In the genomic region with DNA sequence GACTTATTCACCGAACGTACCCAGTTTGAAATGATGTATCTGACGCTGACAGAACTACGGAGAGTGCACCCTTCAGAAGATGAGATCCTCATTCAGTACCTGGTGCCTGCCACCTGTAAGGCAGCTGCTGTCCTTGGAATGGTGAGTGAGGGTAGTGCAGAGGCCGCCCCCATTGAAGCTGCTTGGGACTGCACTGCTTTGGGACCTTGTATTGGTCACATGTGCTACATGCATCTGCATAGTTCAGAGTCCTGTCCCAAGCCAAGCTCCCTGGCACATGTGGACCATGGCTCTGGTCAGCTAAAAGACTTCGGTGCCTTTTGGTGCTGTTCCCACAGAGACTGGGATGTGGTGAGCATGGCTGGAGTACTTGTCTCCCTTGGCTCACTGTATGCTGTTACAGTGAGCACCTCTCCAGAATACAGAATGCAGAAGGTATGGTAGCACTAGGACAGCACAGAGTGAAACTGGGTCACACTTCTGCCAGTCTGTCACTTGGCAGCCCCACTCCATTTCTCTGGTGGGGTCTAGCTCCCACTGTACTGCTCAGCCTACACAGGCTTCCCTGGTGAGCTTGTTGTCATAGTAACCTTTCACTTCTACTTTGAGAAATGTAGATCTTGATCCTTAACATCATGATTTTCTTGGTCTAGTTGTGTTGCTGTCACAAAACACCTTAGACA, we compare ENCODE assay signal across 31 mouse cellular contexts. TPM values are rescaled to one million over a fixed set of nuclear protein-coding genes. Genes with fewer than 3 reads are reported as not detected.
A peak's percentile ranks its signal among the peaks of the same experiment; 100 is the strongest.
DNase-seq lines count a peak whose midpoint lies in the region; ATAC-seq and TF ChIP-seq lines count a peak whose summit lies in the region.
"Had no signal": no experiment of that assay in that cellular context is flagged by ENCODE, and none has a peak within 500 bp of the region (broad histone marks: within the 10 kb centered on the region; RNA-seq: fewer than 3 reads in every experiment).

No protein-coding gene starts in this region.

- ATAC-seq in frontal cortex, adult (ENCODE audit: low TSS enrichment), result peak; percentile 53; the same call in 1 of the 2 replicates
- no peak for ATAC-seq in midbrain, embryonic 14.5 days (ENCODE audit: low FRiP score, low TSS enrichment)
- ATAC-seq: forebrain, embryonic 15.5 days; inflammation-experienced regulatory T-cells, adult 6 months; Patski had no signal

- H3K4me3 ChIP-seq in layer of hippocampus, adult 2 months, result no peak overlapping the region
- no peak overlapping the region for H3K4me3 ChIP-seq in midbrain, embryonic 14.5 days (replicated peaks; ENCODE audit: low read depth, low read length)
- no peak overlapping the region for H3K4me3 ChIP-seq in midbrain, embryonic 10.5 days
- H3K4me3 ChIP-seq in testis, adult 2 months (ENCODE audit: control insufficient read depth, low read depth, low read length), result no peak overlapping the region
- H3K4me3 ChIP-seq: embryonic facial prominence, embryonic 12.5 days; embryonic facial prominence, embryonic 15.5 days; forebrain, embryonic 12.5 days; forebrain, embryonic 15.5 days; heart, embryonic 12.5 days; heart, embryonic 15.5 days; hindbrain, embryonic 10.5 days; hindbrain, embryonic 15.5 days had no signal

- H3K9ac ChIP-seq in midbrain, embryonic 14.5 days (replicated peaks; ENCODE audit: low read length), result 0 out of 2 replicates have a peak overlapping the region, but pooled peaks have one; percentile 23
- H3K9ac ChIP-seq: embryonic facial prominence, embryonic 12.5 days; embryonic facial prominence, embryonic 15.5 days; forebrain, embryonic 12.5 days; forebrain, embryonic 15.5 days; heart, embryonic 12.5 days; heart, embryonic 15.5 days; hindbrain, embryonic 15.5 days had no signal

- no peak for TF ChIP-seq CTCF in layer of hippocampus, adult 2 months (conservative IDR thresholded peaks at IDR 0.05)
- TF ChIP-seq CTCF in testis, adult 2 months (IDR thresholded peaks at IDR 0.05; ENCODE audit: control insufficient read depth, insufficient read depth, insufficient replicate concordance, low read depth, low read length), result 0 out of 2 replicates have a peak, but pooled peaks have one; percentile 4

- no peak for DNase-seq in frontal cortex, postnatal 14 days (ENCODE audit: low spot score in 2 of 2)
- DNase-seq in layer of hippocampus, adult 2 months (ENCODE audit: low spot score in 2 of 2), result no peak
- DNase-seq in layer of hippocampus, adult 9-11 months, result no peak
- no peak for DNase-seq in midbrain, embryonic 14.5 days
- DNase-seq in midbrain, embryonic 10.5 days (ENCODE audit: low spot score), result no peak
- DNase-seq in testis, postnatal 10 days (ENCODE audit: low spot score), result no peak
- DNase-seq: adrenal gland, postnatal 10 days; adrenal gland, postnatal 36 days; B cell, adult 2 months; cerebellum, adult 11 months; cerebellum, adult 2 months; cerebellum, adult 9-11 months; cerebellum, postnatal 25 days; gastrocnemius, postnatal 25 days; heart, adult 18-20 months; heart, postnatal 10 days; heart, postnatal 36 days had no signal

- no peak for TF ChIP-seq POLR2A in testis, adult 2 months (IDR thresholded peaks at IDR 0.05; ENCODE audit: control insufficient read depth, low read depth, low read length)

- WGBS in midbrain, embryonic 14.5 days, result 97% methylated on average over 6 of the region's 6 CpGs
- WGBS in midbrain, embryonic 10.5 days, result 97% methylated on average over 6 of the region's 6 CpGs

- peak overlapping the region; percentile 51; the same call in 1 of the 2 replicates for H3K27ac ChIP-seq in layer of hippocampus, adult 2 months
- no peak overlapping the region for H3K27ac ChIP-seq in midbrain, embryonic 14.5 days (replicated peaks; ENCODE audit: low read depth, low read length)
- H3K27ac ChIP-seq in midbrain, embryonic 10.5 days (replicated peaks), result no peak overlapping the region
- no peak overlapping the region for H3K27ac ChIP-seq in testis, adult 2 months (ENCODE audit: control insufficient read depth, insufficient read depth, low read depth, low read length)
- H3K27ac ChIP-seq: embryonic facial prominence, embryonic 12.5 days; embryonic facial prominence, embryonic 15.5 days; forebrain, embryonic 12.5 days; forebrain, embryonic 15.5 days; heart, embryonic 15.5 days; hindbrain, embryonic 10.5 days; hindbrain, embryonic 15.5 days had no signal

- H3K36me3 ChIP-seq in midbrain, embryonic 14.5 days (ENCODE audit: control insufficient read depth, insufficient read depth, low read length), result peaks cover 92% of the 10 kb centered on the region
- peaks cover 98% of the 10 kb centered on the region for H3K36me3 ChIP-seq in midbrain, embryonic 10.5 days
- peaks cover 15% of the 10 kb centered on the region for H3K36me3 ChIP-seq in testis, adult 2 months (ENCODE audit: control insufficient read depth, insufficient read depth, low read length)

- no peaks in the 10 kb centered on the region for H3K27me3 ChIP-seq in midbrain, embryonic 14.5 days (ENCODE audit: control insufficient read depth, insufficient read depth, low read length)
- H3K27me3 ChIP-seq in midbrain, embryonic 10.5 days (ENCODE audit: low read depth, poor library complexity, severe bottlenecking), result no peaks in the 10 kb centered on the region
- H3K27me3 ChIP-seq in testis, adult 2 months (ENCODE audit: control insufficient read depth, insufficient read depth, low read length), result no peaks in the 10 kb centered on the region
- H3K27me3 ChIP-seq: CH12.LX; embryonic facial prominence, embryonic 12.5 days; embryonic facial prominence, embryonic 15.5 days; forebrain, embryonic 12.5 days; forebrain, embryonic 15.5 days; heart, embryonic 12.5 days; heart, embryonic 15.5 days; hindbrain, embryonic 15.5 days; Patski had no signal

- H3K4me1 ChIP-seq in midbrain, embryonic 14.5 days (ENCODE audit: control insufficient read depth, insufficient read depth, low read length), result no peaks in the 10 kb centered on the region
- no peaks in the 10 kb centered on the region for H3K4me1 ChIP-seq in midbrain, embryonic 10.5 days
- H3K4me1 ChIP-seq in testis, adult 2 months (ENCODE audit: control insufficient read depth, insufficient read depth, low read length), result no peaks in the 10 kb centered on the region
- H3K4me1 ChIP-seq: embryonic facial prominence, embryonic 12.5 days; embryonic facial prominence, embryonic 15.5 days; forebrain, embryonic 12.5 days; forebrain, embryonic 15.5 days; hindbrain, embryonic 10.5 days had no signal

- no peaks in the 10 kb centered on the region for H3K9me3 ChIP-seq in midbrain, embryonic 14.5 days (ENCODE audit: control insufficient read depth, low read length)
- H3K9me3 ChIP-seq in midbrain, embryonic 10.5 days (replicated peaks), result no peaks in the 10 kb centered on the region
- H3K9me3 ChIP-seq: embryonic facial prominence, embryonic 12.5 days; embryonic facial prominence, embryonic 15.5 days; forebrain, embryonic 12.5 days; forebrain, embryonic 15.5 days; G1E; heart, embryonic 12.5 days; heart, embryonic 15.5 days; hindbrain, embryonic 10.5 days; hindbrain, embryonic 15.5 days had no signal

- H3K4me2 ChIP-seq in midbrain, embryonic 14.5 days (ENCODE audit: low read length), result no peak overlapping the region
- H3K4me2 ChIP-seq: embryonic facial prominence, embryonic 12.5 days; embryonic facial prominence, embryonic 15.5 days; forebrain, embryonic 12.5 days; forebrain, embryonic 15.5 days; heart, embryonic 12.5 days; heart, embryonic 15.5 days; hindbrain, embryonic 15.5 days had no signal

RNA-seq across cellular contexts. Expression of a gene that starts 7.9 kb away (rescaled TPM):
- total RNA-seq in layer of hippocampus, adult 2 months (2021), result 1 to 10 TPM; 6.1 to 7.0 TPM
- 3.1 and 4.8 TPM in 2 replicates for polyA plus RNA-seq in midbrain, embryonic 14.5 days (2014; fragmentation: Nextera tagmentation; extraction: Ambion mirVana)
- 0.47 and 0.49 TPM in 2 replicates for polyA plus RNA-seq in midbrain, embryonic 10.5 days (2016; fragmentation: Nextera tagmentation; extraction: Ambion mirVana)
- polyA plus RNA-seq in testis, adult 2 months (2012; rRNA removed), result 4.0 and 4.1 TPM in 2 replicates
- polyA plus RNA-seq: heart, embryonic 15.5 days had no signal

RNA-seq across cellular contexts. Expression of a gene that starts 49.3 kb away (rescaled TPM):
- total RNA-seq in layer of hippocampus, adult 2 months (2021), result 10 to 100 TPM; 43.2 to 52.5 TPM
- 42.7 and 44.3 TPM in 2 replicates for polyA plus RNA-seq in midbrain, embryonic 14.5 days (2014; fragmentation: Nextera tagmentation; extraction: Ambion mirVana)
- 62.9 and 74.4 TPM in 2 replicates for polyA plus RNA-seq in midbrain, embryonic 10.5 days (2016; fragmentation: Nextera tagmentation; extraction: Ambion mirVana)
- polyA plus RNA-seq in testis, adult 2 months (2012; rRNA removed), result 35.2 and 54.7 TPM in 2 replicates
